Mouse (Mus musculus) intestine, embryonic 16.5 days (tissue): Measurements from ENCODE around the gene Ttc38. TPM values are rescaled to one million over a fixed set of nuclear protein-coding genes. Genes with fewer than 3 reads are reported as not detected.
"Not testable (repeated sequence)": the region's sequence is repeated elsewhere in the genome, so short reads cannot be mapped to it uniquely, and the experiment has no call there.

Source experiments
- ATAC-seq: fragments of 200-750 bp; cut with Nextera tagmentation; 2 replicates; pipeline ENCODE4 v1.8.0; 2017; ENCODE audit warnings: moderate TSS enrichment, moderate library complexity
- H3K27ac ChIP-seq: fragments of 300-500 bp; sonication (generic); 2 replicates; pipeline ENCODE4 v1.5.1; 2014; ENCODE audit warnings: mild to moderate bottlenecking, low read length
- H3K27me3 ChIP-seq: fragments of 300-500 bp; sonication (generic); replicated peaks from 2 replicates; pipeline ENCODE4 v1.6.1; 2014; ENCODE audit warnings: low read length, control low read depth, mixed read lengths; ENCODE audit not compliant: control insufficient read depth, insufficient read depth
- H3K36me3 ChIP-seq: fragments of 300-500 bp; sonication (generic); 2 replicates; pipeline ENCODE4 v1.6.1; 2014; ENCODE audit warnings: low read length, control low read depth; ENCODE audit not compliant: control insufficient read depth, insufficient read depth
- H3K4me1 ChIP-seq: fragments of 300-500 bp; sonication (generic); 2 replicates; pipeline ENCODE4 v1.6.1; 2014; ENCODE audit warnings: low read length, control low read depth, mixed read lengths; ENCODE audit not compliant: control insufficient read depth, insufficient read depth
- H3K4me2 ChIP-seq: fragments of 300-500 bp; sonication (generic); 2 replicates; pipeline ENCODE4 v1.6.1; 2014; ENCODE audit warnings: low read depth, low read length, control low read depth
- H3K4me3 ChIP-seq: fragments of 300-500 bp; sonication (generic); 2 replicates; pipeline ENCODE4 v1.5.1; 2014; ENCODE audit warnings: mild to moderate bottlenecking, low read length
- H3K9ac ChIP-seq: fragments of 300-500 bp; sonication (generic); 2 replicates; pipeline ENCODE4 v1.6.1; 2014; ENCODE audit warnings: low read depth, low read length
- H3K9me3 ChIP-seq: fragments of 300-500 bp; sonication (generic); 2 replicates; pipeline ENCODE4 v1.6.1; 2016; ENCODE audit warnings: low read length, control low read depth; ENCODE audit not compliant: control insufficient read depth
- WGBS: fragments of 180-500 bp; shearing (Covaris S2); extraction: QIAGEN DNeasy Blood & Tissue Kit; methylation state at CpG from one replicate; pipeline ENCODE4 v1.1.7; 2014; 5-methylcytosine and 5-hydroxymethylcytosine counted together
- polyA plus RNA-seq: library from polyadenylated mRNA; unstranded; fragments of >200 nt; fragmentation: Nextera tagmentation; extraction: Ambion mirVana; gene quantifications from 2 replicates; pipeline ENCODE4 v1.2.1, GENCODE M21; 2015

Gene Ttc38
- polyA plus RNA-seq, 1 experiment from 2014 or later = 13.4 TPM

DNA sequence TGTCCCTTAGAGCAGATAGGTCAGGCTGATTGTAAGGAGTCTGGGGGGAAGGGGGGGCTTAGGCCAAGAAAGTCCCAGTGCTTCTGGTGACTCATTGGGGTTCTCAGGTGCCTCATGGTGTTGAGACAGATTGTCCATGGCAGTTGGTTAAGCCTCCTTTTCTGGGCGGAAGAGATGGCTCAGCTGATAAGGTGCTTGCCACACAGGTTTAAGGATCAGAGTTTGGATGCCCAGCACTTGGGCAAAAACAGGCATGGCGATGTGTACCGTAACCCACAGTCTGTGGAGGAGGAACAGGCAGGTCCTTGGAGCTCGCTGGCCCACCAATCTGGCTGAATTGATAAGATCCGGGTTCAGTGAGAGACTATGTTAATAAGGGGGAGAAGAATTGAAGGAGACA lies 4.8 kb downstream of the Ttc38 start:
- 94% methylated on average over 5 of the region's 5 CpGs for WGBS
- H3K4me2 ChIP-seq = no peak overlapping the region
- no peak for ATAC-seq

DNA sequence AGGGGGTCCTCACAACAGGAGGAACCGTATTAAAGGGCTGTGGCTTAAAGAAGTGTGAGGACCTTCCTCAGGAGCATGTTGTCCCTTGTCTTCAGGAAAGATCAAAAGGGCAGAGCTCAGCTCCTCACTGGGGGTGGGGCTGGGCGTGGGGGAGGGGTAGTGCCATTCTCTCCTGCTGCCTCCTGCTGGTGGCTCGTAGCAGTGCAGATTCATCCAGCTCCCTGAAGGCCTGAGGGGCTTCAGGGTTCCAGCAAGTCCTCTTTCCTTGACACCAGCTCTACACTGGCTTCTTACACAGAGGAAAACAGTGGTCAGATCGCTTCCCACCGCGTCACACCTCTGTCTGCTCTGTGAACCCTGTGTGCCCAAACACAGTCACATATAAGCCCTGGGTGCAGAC lies 8.9 kb downstream of the Ttc38 start:
- no peak for ATAC-seq
- Histone ChIP-seq H3K4me1 (no peaks in the 10 kb centered on the region), H3K9me3 (no peaks in the 10 kb centered on the region), H3K4me2 (no peak overlapping the region), H3K27ac (no peak overlapping the region), H3K27me3 (no peaks in the 10 kb centered on the region), H3K4me3 (no peak overlapping the region), H3K36me3 (no peaks in the 10 kb centered on the region), H3K9ac (no peak overlapping the region)
- 35% methylated on average over 6 of the region's 6 CpGs for WGBS

More for the DNA sequence above, 4.8 kb downstream of the Ttc38 start:
- Histone ChIP-seq H3K9ac (no peak overlapping the region), H3K9me3 (no peaks in the 10 kb centered on the region), H3K4me3 (no peak overlapping the region), H3K4me1 (0 out of 2 replicates have a peak, but pooled peaks cover 4% of the 10 kb centered on the region), H3K36me3 (no peaks in the 10 kb centered on the region), H3K27ac (no peak overlapping the region), H3K27me3 (no peaks in the 10 kb centered on the region)

GRCm38 (mm10) chr15:85841796-85842360 lies 9.8 kb downstream of the Ttc38 start:
- H3K27me3 ChIP-seq = no peaks in the 10 kb centered on the region
- H3K27ac ChIP-seq = no peak overlapping the region
- H3K4me3 ChIP-seq = no peak overlapping the region
- no peak for ATAC-seq
- no peaks in the 10 kb centered on the region for H3K4me1 ChIP-seq
- 79% methylated on average over 5 of the region's 5 CpGs for WGBS
- H3K9me3 ChIP-seq = no peaks in the 10 kb centered on the region
- no peak overlapping the region for H3K4me2 ChIP-seq
- H3K9ac ChIP-seq = no peak overlapping the region
- no peaks in the 10 kb centered on the region for H3K36me3 ChIP-seq

DNA sequence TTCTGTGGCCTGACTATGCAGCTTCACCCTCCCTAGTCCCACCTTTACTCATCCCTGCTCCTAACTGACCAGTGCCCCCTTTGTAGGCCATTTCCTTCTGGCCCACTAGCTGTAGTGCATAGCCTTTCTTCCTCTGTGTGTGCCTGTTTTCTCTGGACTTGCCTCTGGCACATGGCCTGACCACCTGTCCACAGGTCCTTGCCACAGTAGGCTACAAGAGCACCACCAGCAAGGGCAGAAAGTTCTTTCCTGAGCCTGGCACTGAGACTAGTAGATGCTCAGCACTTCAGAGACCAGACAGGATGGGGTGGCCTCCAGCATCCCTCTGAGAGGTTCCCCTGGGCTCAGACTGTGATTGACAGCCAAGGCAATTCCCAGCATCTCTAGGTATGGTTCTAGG lies 13.0 kb downstream of the Ttc38 start:
- Histone ChIP-seq H3K4me2 (no peak overlapping the region), H3K27me3 (no peaks in the 10 kb centered on the region), H3K36me3 (no peaks in the 10 kb centered on the region), H3K9me3 (no peaks in the 10 kb centered on the region), H3K4me1 (no peaks in the 10 kb centered on the region), H3K4me3 (no peak overlapping the region), H3K27ac (no peak overlapping the region), H3K9ac (no peak overlapping the region)
- no peak for ATAC-seq

GRCm38 (mm10) chr15:85851656-85852392 lies 19.7 kb downstream of the Ttc38 start:
- Histone ChIP-seq H3K9ac (no peak overlapping the region), H3K36me3 (no peaks in the 10 kb centered on the region), H3K27me3 (no peaks in the 10 kb centered on the region), H3K27ac (no peak overlapping the region), H3K4me2 (no peak overlapping the region), H3K4me3 (no peak overlapping the region), H3K4me1 (no peaks in the 10 kb centered on the region), H3K9me3 (no peaks in the 10 kb centered on the region)
- no peak for ATAC-seq
- WGBS = 81% methylated on average over 12 of the region's 12 CpGs

- H3K36me3 ChIP-seq = no peaks in the 10 kb centered on the region
- ATAC-seq = peak; percentile 33
- WGBS = 8% methylated on average over 15 of the region's 15 CpGs
- H3K4me1 ChIP-seq = peaks cover 12% of the 10 kb centered on the region
- peak overlapping the region; percentile 87 for H3K4me2 ChIP-seq
- H3K9ac ChIP-seq = peak overlapping the region; percentile 79
- H3K9me3 ChIP-seq = no peaks in the 10 kb centered on the region
- H3K27me3 ChIP-seq = no peaks in the 10 kb centered on the region
- H3K27ac ChIP-seq = 0 out of 2 replicates have a peak overlapping the region, but pooled peaks have one; percentile 25
- H3K4me3 ChIP-seq = peak overlapping the region; percentile 55
Observed at GRCm38 (mm10) chr15:85858980-85859489, 26.9 kb downstream of the Ttc38 start.

GRCm38 (mm10) chr15:85859490-85860031 lies 27.5 kb downstream of the Ttc38 start, which contains the start of gene Gtse1:
Gtse1 (plus strand) TSS chr15:85859745.
- H3K27ac ChIP-seq = 0 out of 2 replicates have a peak within 1 kb of the TSS, but pooled peaks have one; percentile 25
- peak; percentile 99 for ATAC-seq
- no peaks in the 10 kb centered on the region for H3K27me3 ChIP-seq
- WGBS = under 1% methylated on average over 42 of the region's 42 CpGs
- peak within 1 kb of the TSS; percentile 55 for H3K4me3 ChIP-seq
- peak within 1 kb of the TSS; percentile 79 for H3K9ac ChIP-seq
- no peaks in the 10 kb centered on the region for H3K36me3 ChIP-seq
- peaks cover 12% of the 10 kb centered on the region for H3K4me1 ChIP-seq
- H3K9me3 ChIP-seq = no peaks in the 10 kb centered on the region
- peak within 1 kb of the TSS; percentile 87 for H3K4me2 ChIP-seq

DNA sequence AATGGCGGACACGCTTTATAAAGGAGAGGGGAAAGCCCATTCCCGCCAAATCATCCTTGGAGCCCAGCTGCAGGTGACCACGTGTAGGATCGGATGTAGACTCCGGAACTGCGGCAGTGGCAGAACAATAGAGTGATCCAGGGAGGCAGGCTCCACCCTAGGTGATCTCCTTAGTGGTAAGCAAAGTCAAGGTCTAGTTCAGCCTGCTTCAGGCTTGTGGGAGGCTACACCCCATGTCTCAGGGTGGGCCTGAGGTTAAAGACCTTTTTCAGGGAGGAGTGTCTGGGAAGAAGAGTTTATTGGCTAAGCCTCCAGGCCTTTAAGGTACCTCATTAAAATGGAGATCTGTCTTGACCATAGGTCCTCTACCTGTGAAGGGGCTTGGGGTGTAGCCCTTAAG lies 33.8 kb downstream of the Ttc38 start:
- not testable (repeated sequence) for H3K9me3 ChIP-seq, H3K4me1 ChIP-seq, H3K4me2 ChIP-seq, ATAC-seq, H3K27ac ChIP-seq, H3K4me3 ChIP-seq, H3K27me3 ChIP-seq, H3K9ac ChIP-seq
- 94% methylated on average over 7 of the region's 7 CpGs for WGBS
- peaks cover 21% of the 10 kb centered on the region for H3K36me3 ChIP-seq

- Histone ChIP-seq H3K4me3 (no peak overlapping the region), H3K27ac (no peak overlapping the region), H3K4me1 (no peaks in the 10 kb centered on the region), H3K9ac (no peak overlapping the region), H3K27me3 (no peaks in the 10 kb centered on the region), H3K9me3 (no peaks in the 10 kb centered on the region), H3K4me2 (no peak overlapping the region), H3K36me3 (peaks cover 28% of the 10 kb centered on the region)
- 46% methylated on average over 6 of the region's 6 CpGs for WGBS
- peak; percentile 60 for ATAC-seq
Observed at GRCm38 (mm10) chr15:85867696-85868095, 35.6 kb downstream of the Ttc38 start.
